Mouse (Mus musculus): ENCODE measurements at regions not wholly inside any gene's neighbourhood (a gene's known extent, or its start where the extent isn't known, plus 50 kb on each side); places are given as distances from the start of the nearest gene placed in this dataset.

GRCm38 (mm10) chr8:8751208-8751607 is 60.9 kb upstream of the Arglu1 start:
- no peak for ATAC-seq (ENCODE audit: low FRiP score, low TSS enrichment)
- Histone ChIP-seq H3K27me3 (ENCODE audit: control insufficient read depth, insufficient read depth, low read length) (no peaks in the 10 kb centered on the region), H3K36me3 (ENCODE audit: control insufficient read depth, insufficient read depth, low read length) (no peaks in the 10 kb centered on the region), H3K4me3 (replicated peaks; ENCODE audit: low read depth, low read length) (no peak overlapping the region), H3K9me3 (ENCODE audit: control insufficient read depth, low read length) (no peaks in the 10 kb centered on the region), H3K4me2 (ENCODE audit: low read length) (no peak overlapping the region), H3K4me1 (ENCODE audit: control insufficient read depth, insufficient read depth, low read length) (no peaks in the 10 kb centered on the region), H3K27ac (replicated peaks; ENCODE audit: low read depth, low read length) (no peak overlapping the region), H3K9ac (replicated peaks; ENCODE audit: low read length) (no peak overlapping the region)
- no peak for DNase-seq
- 94% methylated on average over 15 of the region's 15 CpGs for WGBS

- ATAC-seq (ENCODE audit: low FRiP score, low TSS enrichment) = no peak
These were observed 56.4 kb upstream of the Arglu1 start for GRCm38 (mm10) chr8:8746691-8747090.

GRCm38 (mm10) chr8:8745615-8746285 is 55.4 kb upstream of the Arglu1 start:
- 94% methylated on average over 9 of the region's 9 CpGs for WGBS
- Histone ChIP-seq H3K27me3 (ENCODE audit: control insufficient read depth, insufficient read depth, low read length) (no peaks in the 10 kb centered on the region), H3K4me1 (ENCODE audit: control insufficient read depth, insufficient read depth, low read length) (no peaks in the 10 kb centered on the region), H3K4me3 (replicated peaks; ENCODE audit: low read depth, low read length) (no peak overlapping the region), H3K9me3 (ENCODE audit: control insufficient read depth, low read length) (no peaks in the 10 kb centered on the region), H3K36me3 (ENCODE audit: control insufficient read depth, insufficient read depth, low read length) (no peaks in the 10 kb centered on the region), H3K27ac (replicated peaks; ENCODE audit: low read depth, low read length) (no peak overlapping the region), H3K9ac (replicated peaks; ENCODE audit: low read length) (no peak overlapping the region), H3K4me2 (ENCODE audit: low read length) (no peak overlapping the region)
- no peak for ATAC-seq (ENCODE audit: low FRiP score, low TSS enrichment)
- DNase-seq = no peak

More at GRCm38 (mm10) chr8:8746691-8747090, 56.4 kb upstream of the Arglu1 start:
- Histone ChIP-seq H3K9me3 (ENCODE audit: control insufficient read depth, low read length) (no peaks in the 10 kb centered on the region), H3K36me3 (ENCODE audit: control insufficient read depth, insufficient read depth, low read length) (no peaks in the 10 kb centered on the region), H3K4me1 (ENCODE audit: control insufficient read depth, insufficient read depth, low read length) (no peaks in the 10 kb centered on the region), H3K9ac (replicated peaks; ENCODE audit: low read length) (no peak overlapping the region), H3K27ac (replicated peaks; ENCODE audit: low read depth, low read length) (no peak overlapping the region), H3K27me3 (ENCODE audit: control insufficient read depth, insufficient read depth, low read length) (no peaks in the 10 kb centered on the region), H3K4me2 (ENCODE audit: low read length) (no peak overlapping the region), H3K4me3 (replicated peaks; ENCODE audit: low read depth, low read length) (no peak overlapping the region)
- WGBS = 53% methylated on average over 1 of the region's 1 CpGs
- no peak for DNase-seq
